Mouse (Mus musculus) lung, embryonic 14.5 days (tissue): Measurements from ENCODE around the gene Eral1. TPM values are rescaled to one million over a fixed set of nuclear protein-coding genes. Genes with fewer than 3 reads are reported as not detected.
A peak's percentile ranks its signal among the peaks of the same experiment; 100 is the strongest.
"Not testable (repeated sequence)": the region's sequence is repeated elsewhere in the genome, so short reads cannot be mapped to it uniquely, and the experiment has no call there.

ENCODE experiments used
- ATAC-seq: fragments of 200-750 bp; cut with Nextera tagmentation; 2 replicates; pipeline ENCODE4 v1.8.0; 2017; ENCODE audit warnings: mild to moderate bottlenecking, moderate TSS enrichment, moderate library complexity; ENCODE audit not compliant: insufficient read depth
- DNase-seq: peaks from one replicate; pipeline ENCODE4 v3.0.0-alpha.2; 2015
- H3K27ac ChIP-seq: fragments of 300-500 bp; sonication (generic); 2 replicates; pipeline ENCODE4 v1.5.1; 2014; ENCODE audit warnings: low read depth, mild to moderate bottlenecking, moderate library complexity
- H3K27me3 ChIP-seq: fragments of 300-500 bp; sonication (generic); 2 replicates; pipeline ENCODE4 v1.6.1; 2014; ENCODE audit warnings: low read length, control low read depth; ENCODE audit not compliant: insufficient read depth
- H3K36me3 ChIP-seq: fragments of 300-500 bp; sonication (generic); 2 replicates; pipeline ENCODE4 v1.6.1; 2014; ENCODE audit warnings: control low read depth; ENCODE audit not compliant: insufficient read depth
- H3K4me1 ChIP-seq: fragments of 300-500 bp; sonication (generic); 2 replicates; pipeline ENCODE4 v1.6.1; 2014; ENCODE audit warnings: antibody characterized with exemption, control low read depth; ENCODE audit not compliant: insufficient read depth
- H3K4me2 ChIP-seq: fragments of 300-500 bp; sonication (generic); 2 replicates; pipeline ENCODE4 v1.6.1; 2014; ENCODE audit warnings: mild to moderate bottlenecking
- H3K4me3 ChIP-seq: fragments of 300-500 bp; sonication (generic); 2 replicates; pipeline ENCODE4 v1.5.1; 2014; ENCODE audit warnings: low read depth, low read length
- H3K9ac ChIP-seq: fragments of 300-500 bp; sonication (generic); 2 replicates; pipeline ENCODE4 v1.6.1; 2014
- H3K9me3 ChIP-seq: fragments of 300-500 bp; sonication (generic); 2 replicates; pipeline ENCODE4 v1.6.1; 2016; ENCODE audit warnings: low read depth, low read length, control low read depth
- CTCF ChIP-seq: IDR thresholded peaks from 2 replicates; pipeline ENCODE4 v1.5.1; 2016; ENCODE audit warnings: antibody characterized with exemption, low read depth
- WGBS: fragments of 180-500 bp; shearing (Covaris S2); extraction: QIAGEN DNeasy Blood & Tissue Kit; methylation state at CpG from one replicate; pipeline ENCODE4 v1.1.7; 2014; 5-methylcytosine and 5-hydroxymethylcytosine counted together
- polyA plus RNA-seq: library from polyadenylated mRNA; unstranded; fragments of >200 nt; fragmentation: Nextera tagmentation; extraction: Ambion mirVana; gene quantifications from 2 replicates; pipeline ENCODE4 v1.2.1, GENCODE M21; 2014

Gene Eral1
- polyA plus RNA-seq, 1 experiment from 2014 or later, result 37.5 TPM

DNA sequence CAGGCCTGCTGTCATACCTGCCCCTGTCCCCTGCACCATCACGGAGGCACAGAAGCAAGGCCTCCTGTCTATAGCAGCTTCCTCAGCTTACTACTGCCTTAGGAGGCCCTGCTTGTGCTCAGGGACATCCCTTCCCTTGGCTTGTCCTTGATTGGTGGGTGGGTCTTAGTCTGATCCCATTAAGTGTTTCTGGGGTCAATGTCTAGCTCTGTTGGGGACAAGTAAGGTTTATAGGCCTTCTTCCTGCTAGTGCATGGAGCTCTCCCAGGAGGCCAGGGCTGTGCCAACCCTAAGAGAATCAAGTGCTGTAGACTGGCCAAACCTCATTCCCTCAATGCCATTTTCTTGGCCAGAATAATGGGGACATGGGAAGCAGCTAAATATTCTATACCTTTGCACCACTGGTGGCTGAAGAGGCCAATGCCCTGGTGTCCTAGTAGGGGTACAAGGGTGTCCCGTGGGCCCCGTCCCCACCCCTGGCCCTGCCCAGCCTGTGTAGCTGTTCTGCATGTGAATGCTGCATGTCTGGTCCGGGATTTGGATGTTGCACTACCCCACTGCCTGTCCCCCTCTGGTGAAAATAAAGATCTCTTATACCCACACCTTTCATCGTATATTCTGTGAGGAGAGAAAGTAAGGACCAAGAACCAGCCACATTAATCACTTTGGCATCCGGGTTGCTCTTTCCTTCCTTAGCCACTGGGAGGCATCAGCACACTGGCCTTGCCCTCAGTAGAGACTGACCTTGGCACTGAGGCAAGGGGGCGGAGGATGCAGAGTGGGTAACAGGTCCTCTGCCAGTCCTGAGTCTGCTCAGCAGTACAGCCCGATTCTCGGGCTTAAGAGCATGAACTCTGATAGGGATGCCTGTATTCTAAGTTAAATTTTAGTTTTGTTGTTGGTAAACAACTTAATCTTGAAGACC lies 20.1 kb downstream of the Eral1 start:
- DNase-seq (peak; percentile 81), ATAC-seq (peak; percentile 77)
- 51% methylated on average over 9 of the region's 9 CpGs for WGBS
- no peak overlapping the region for H3K4me3 ChIP-seq
- H3K9me3 ChIP-seq, result no peaks in the 10 kb centered on the region
- H3K9ac ChIP-seq, result no peak overlapping the region
- TF ChIP-seq CTCF, result peak; percentile 87
- no peaks in the 10 kb centered on the region for H3K27me3 ChIP-seq
- peaks cover 46% of the 10 kb centered on the region for H3K36me3 ChIP-seq
- no peak overlapping the region for H3K4me2 ChIP-seq
- no peak overlapping the region for H3K27ac ChIP-seq
- H3K4me1 ChIP-seq, result no peaks in the 10 kb centered on the region

DNA sequence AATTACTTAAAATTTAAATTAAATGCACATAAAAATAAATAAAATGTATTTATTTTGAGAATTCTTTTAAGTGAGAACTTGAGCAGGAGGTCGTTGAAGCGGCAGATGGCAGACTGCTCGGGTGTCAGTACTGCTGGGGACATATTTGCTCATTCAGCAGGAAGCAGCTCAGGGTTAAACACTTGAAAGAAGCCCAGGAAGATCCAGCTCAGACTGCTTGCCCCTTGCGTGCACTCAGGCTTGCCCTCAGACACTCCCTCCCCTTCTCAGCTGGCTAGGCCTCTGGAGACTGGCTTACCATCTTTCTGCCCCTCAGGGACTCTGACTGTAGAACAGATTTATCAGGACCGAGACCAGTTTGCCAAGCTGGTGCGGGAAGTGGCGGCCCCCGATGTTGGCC lies 23.2 kb downstream of the Eral1 start:
- peaks cover 59% of the 10 kb centered on the region for H3K36me3 ChIP-seq

DNA sequence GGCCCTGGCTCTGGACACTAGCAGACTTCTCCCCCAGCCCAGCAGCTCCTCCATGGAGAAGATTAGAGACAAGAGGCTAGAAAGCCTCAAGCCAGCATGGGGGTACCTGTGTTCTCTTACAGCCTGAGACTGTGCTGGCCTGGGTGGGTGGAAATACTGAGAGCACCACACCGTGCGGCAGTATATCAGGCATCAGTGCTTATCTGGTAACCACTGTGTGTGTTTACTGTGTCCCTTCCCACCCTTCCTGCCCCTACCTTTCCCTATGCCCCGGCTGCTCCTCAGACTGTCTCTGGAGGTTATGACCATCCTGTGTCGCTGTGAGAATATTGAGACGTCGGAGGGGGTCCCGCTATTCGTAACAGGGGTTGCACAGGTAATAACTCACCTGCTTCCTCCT lies 27.1 kb downstream of the Eral1 start:
- no peak overlapping the region for H3K4me2 ChIP-seq
- ATAC-seq (no peak), DNase-seq (no peak)
- no peak overlapping the region for H3K27ac ChIP-seq
- WGBS, result 82% methylated on average over 8 of the region's 8 CpGs
- no peak overlapping the region for H3K9ac ChIP-seq
- no peaks in the 10 kb centered on the region for H3K4me1 ChIP-seq
- no peaks in the 10 kb centered on the region for H3K27me3 ChIP-seq
- peaks cover 45% of the 10 kb centered on the region for H3K36me3 ChIP-seq
- no peak overlapping the region for H3K4me3 ChIP-seq
- H3K9me3 ChIP-seq, result no peaks in the 10 kb centered on the region
- TF ChIP-seq CTCF, result no peak

More for the DNA sequence above, 23.2 kb downstream of the Eral1 start:
- DNase-seq (no peak), ATAC-seq (no peak)
- no peaks in the 10 kb centered on the region for H3K9me3 ChIP-seq
- TF ChIP-seq CTCF, result no peak
- H3K9ac ChIP-seq, result no peak overlapping the region
- no peak overlapping the region for H3K4me3 ChIP-seq
- H3K4me2 ChIP-seq, result no peak overlapping the region
- 75% methylated on average over 8 of the region's 8 CpGs for WGBS
- H3K27ac ChIP-seq, result no peak overlapping the region
- no peaks in the 10 kb centered on the region for H3K4me1 ChIP-seq
- no peaks in the 10 kb centered on the region for H3K27me3 ChIP-seq

DNA sequence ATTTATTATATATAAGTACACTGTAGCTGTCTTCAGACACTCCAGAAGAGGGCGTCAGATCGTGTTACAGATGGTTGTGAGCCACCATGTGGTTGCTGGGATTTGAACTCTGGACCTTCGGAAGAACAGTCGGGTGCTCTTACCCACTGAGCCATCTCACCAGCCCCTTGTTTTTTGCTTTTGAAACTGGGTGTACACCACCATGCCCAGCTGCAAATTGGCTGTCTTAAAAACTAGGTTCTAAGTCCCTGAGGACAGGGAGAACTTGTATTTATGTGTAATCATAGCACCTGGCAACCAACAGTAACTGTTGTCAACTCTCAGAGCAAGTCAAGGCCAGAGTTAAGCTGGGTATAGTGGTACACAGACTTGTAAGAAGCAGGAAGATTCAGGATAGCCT lies 31.5 kb downstream of the Eral1 start:
- ATAC-seq, H3K4me1 ChIP-seq, H3K9me3 ChIP-seq, H3K27ac ChIP-seq, H3K4me2 ChIP-seq, H3K4me3 ChIP-seq, H3K27me3 ChIP-seq, DNase-seq, H3K9ac ChIP-seq: not testable (repeated sequence)
- H3K36me3 ChIP-seq, result peaks cover 15% of the 10 kb centered on the region; the same call in 1 of the 2 replicates
- 62% methylated on average over 4 of the region's 4 CpGs for WGBS

DNA sequence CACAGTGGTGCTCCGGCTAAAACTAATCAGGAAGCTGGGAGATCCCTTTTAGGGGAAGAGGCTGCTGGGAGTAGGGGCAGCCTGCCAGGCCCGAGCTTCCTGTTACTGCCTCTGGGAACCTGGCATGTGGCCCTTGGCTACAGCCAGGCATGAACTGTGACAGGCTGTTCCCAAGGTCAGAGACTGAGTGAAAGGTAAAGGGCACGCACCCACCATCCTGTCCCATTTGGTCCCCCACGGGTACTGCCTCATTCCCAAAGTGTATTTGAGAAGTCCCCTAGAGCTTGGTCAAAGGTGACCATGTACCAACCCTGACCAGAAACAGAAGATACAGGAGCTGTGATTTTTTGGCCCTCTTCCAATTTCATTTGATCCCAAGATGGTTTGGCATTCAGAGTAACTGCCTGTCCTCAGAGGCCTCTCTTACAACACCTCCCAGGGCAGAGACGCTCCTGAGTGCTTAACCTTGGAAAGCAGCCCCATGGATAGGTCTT lies 35.4 kb downstream of the Eral1 start:
- ATAC-seq, result no peak; the same call in 1 of the 2 replicates
- no peak overlapping the region for H3K4me2 ChIP-seq
- H3K27ac ChIP-seq, result peak overlapping the region; percentile 30; the same call in 1 of the 2 replicates
- 63% methylated on average over 5 of the region's 5 CpGs for WGBS
- H3K27me3 ChIP-seq, result no peaks in the 10 kb centered on the region
- TF ChIP-seq CTCF, result no peak
- no peak overlapping the region for H3K9ac ChIP-seq
- no peaks in the 10 kb centered on the region for H3K4me1 ChIP-seq
- H3K4me3 ChIP-seq, result no peak overlapping the region
- DNase-seq, result peak; percentile 53
- H3K9me3 ChIP-seq, result no peaks in the 10 kb centered on the region
- 0 out of 2 replicates have a peak, but pooled peaks cover 10% of the 10 kb centered on the region for H3K36me3 ChIP-seq

DNA sequence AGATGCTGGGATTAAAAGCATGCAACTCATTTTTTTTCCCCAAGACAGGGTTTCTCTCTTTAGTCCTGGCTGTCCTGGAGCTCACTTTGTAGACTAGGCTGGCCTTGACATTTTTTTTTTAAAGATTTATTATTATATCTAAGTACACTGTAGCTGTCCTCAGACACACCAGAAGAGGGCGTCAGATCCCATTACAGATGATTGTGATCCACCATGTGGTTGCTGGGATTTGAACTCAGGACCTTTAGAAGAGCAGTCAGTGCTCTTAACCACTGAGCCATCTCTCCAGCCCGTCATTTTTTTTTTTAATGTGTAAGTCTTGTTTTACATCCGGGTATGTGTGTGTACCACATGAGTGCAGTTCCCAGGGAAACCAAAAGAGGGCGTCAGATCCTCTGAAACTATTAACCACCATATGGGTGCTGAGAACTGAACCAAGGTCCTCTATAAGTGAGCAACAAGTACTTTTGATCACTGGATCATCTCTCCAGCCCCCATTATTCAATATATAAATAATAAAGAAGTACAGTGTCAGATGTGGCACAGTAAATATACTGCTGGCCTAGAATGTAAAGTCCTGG lies 37.8 kb downstream of the Eral1 start:
- H3K9me3 ChIP-seq, ATAC-seq, H3K27ac ChIP-seq, H3K4me3 ChIP-seq, H3K4me2 ChIP-seq, H3K9ac ChIP-seq, H3K36me3 ChIP-seq, H3K4me1 ChIP-seq, H3K27me3 ChIP-seq, DNase-seq: not testable (repeated sequence)
- WGBS, result 92% methylated on average over 4 of the region's 4 CpGs

DNA sequence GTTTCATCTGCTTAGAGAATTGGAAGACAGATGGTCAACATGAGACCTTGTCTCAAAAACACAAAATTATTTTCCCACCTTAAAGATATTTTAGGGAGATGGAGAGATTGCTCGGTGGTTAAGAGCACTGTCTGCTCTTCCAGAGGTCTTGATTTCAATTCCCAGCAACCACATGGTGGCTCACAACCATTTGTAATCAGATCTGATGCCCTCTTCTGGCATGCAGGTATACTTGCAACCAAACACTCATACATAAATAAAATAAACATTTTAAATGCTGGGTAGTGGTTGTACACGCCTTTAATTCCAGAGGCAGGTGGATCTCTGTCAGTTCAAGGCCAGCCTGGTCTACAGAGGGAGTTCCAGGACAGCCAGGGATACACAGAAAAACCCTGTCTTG lies 39.3 kb downstream of the Eral1 start:
- Histone ChIP-seq H3K36me3 (0 out of 2 replicates have a peak, but pooled peaks cover 18% of the 10 kb centered on the region), H3K27me3 (no peaks in the 10 kb centered on the region), H3K4me1 (peaks cover 10% of the 10 kb centered on the region), H3K4me3 (no peak overlapping the region), H3K4me2 (no peak overlapping the region), H3K9me3 (no peaks in the 10 kb centered on the region), H3K27ac (no peak overlapping the region), H3K9ac (no peak overlapping the region)
- ATAC-seq (no peak), DNase-seq (no peak)
- TF ChIP-seq CTCF, result peak; percentile 30
- 51% methylated on average over 2 of the region's 2 CpGs for WGBS
